Mouse (Mus musculus): Measurements from ENCODE around the gene Paqr4. TPM values are rescaled to one million over a fixed set of nuclear protein-coding genes. Genes with fewer than 3 reads are reported as not detected.

The Paqr4 gene
- total and polyA plus RNA-seq, 3 experiments: 1.0 to 2.8 (median 1.1) TPM

- no peak overlapping the region for H3K9ac ChIP-seq (ENCODE audit: insufficient read depth, low read depth)
- H3K4me1 ChIP-seq (ENCODE audit: control insufficient read depth in 1 of 2, insufficient read depth in 2 of 2): peaks cover 0 to 3% of the 10 kb centered on the region in 2 experiments; a peak in 1 of 4 replicates
- H3K27ac ChIP-seq (ENCODE audit: insufficient read depth, low read depth): no peak overlapping the region
- dilution Hi-C loops (cut with MboI; ENCODE audit: extremely low pct_ligation_motif_present, extremely low pct_unique_long_range_greater_than_20kb, low sequenced_read_pairs): no loop called here
- H3K4me2 ChIP-seq (ENCODE audit: insufficient read depth, low read depth, poor library complexity, severe bottlenecking): no peak overlapping the region
- no peak for TF ChIP-seq SMC3 (IDR thresholded peaks at IDR 0.05; ENCODE audit: low read depth, low read length)
- no peak for TF ChIP-seq RAD21 (IDR thresholded peaks at IDR 0.05; ENCODE audit: low read depth, low read length)
- no peak for TF ChIP-seq CHD2 (IDR thresholded peaks at IDR 0.05; ENCODE audit: low read length)
- no peak for TF ChIP-seq MAZ (IDR thresholded peaks at IDR 0.05; ENCODE audit: low read depth, low read length)
- TF ChIP-seq SIN3A (IDR thresholded peaks at IDR 0.05; ENCODE audit: low read length): no peak
- TF ChIP-seq ZC3H11A (IDR thresholded peaks at IDR 0.05; ENCODE audit: low read depth, low read length): no peak
- TF ChIP-seq NRF1 (IDR thresholded peaks at IDR 0.05; ENCODE audit: low read depth, low read length): no peak
- TF ChIP-seq CTCF (conservative IDR thresholded peaks at IDR 0.05 in 1 of 2, IDR thresholded peaks at IDR 0.05 in 1 of 2; ENCODE audit: low read depth in 2 of 2, low read length in 2 of 2): no peak
- TF ChIP-seq RCOR1 (conservative IDR thresholded peaks at IDR 0.05; ENCODE audit: low read depth, low read length): no peak
- TF ChIP-seq MAFK (IDR thresholded peaks at IDR 0.05; ENCODE audit: insufficient replicate concordance, low read length): no peak
- no peak for TF ChIP-seq TBP (conservative IDR thresholded peaks at IDR 0.05; ENCODE audit: low read depth, low read length)
- TF ChIP-seq EP300 (IDR thresholded peaks at IDR 0.05; ENCODE audit: low read length): no peak
- no peak for TF ChIP-seq ZKSCAN1 (IDR thresholded peaks at IDR 0.05; ENCODE audit: borderline replicate concordance, low read depth, low read length)
- no peak for TF ChIP-seq GABPA (IDR thresholded peaks at IDR 0.05; ENCODE audit: insufficient replicate concordance, low read depth, low read length)
- TF ChIP-seq CHD1 (IDR thresholded peaks at IDR 0.05; ENCODE audit: low read depth, low read length): no peak
- TF ChIP-seq MYC (IDR thresholded peaks at IDR 0.05; ENCODE audit: low read depth, low read length): no peak
- no peak for TF ChIP-seq HCFC1 (IDR thresholded peaks at IDR 0.05; ENCODE audit: low read depth, low read length)
- no peak for DNase-seq (ENCODE audit: extremely low read depth)
- in situ Hi-C loops (cut with MboI; ENCODE audit: low pct_ligation_motif_present, low pct_unique_long_range_greater_than_20kb, low sequenced_read_pairs): no loop called here
- H3K27me3 ChIP-seq (replicated peaks): no peaks in the 10 kb centered on the region
- H3K4me3 ChIP-seq (replicated peaks in 1 of 3; ENCODE audit: low read depth in 2 of 3, low read length in 2 of 3, poor library complexity in 1 of 3): no peak overlapping the region
- H3K79me2 ChIP-seq (replicated peaks; ENCODE audit: control insufficient read depth, extremely low read depth, insufficient read depth, poor library complexity, severe bottlenecking): no peaks in the 10 kb centered on the region
- peaks cover 5% of the 10 kb centered on the region for H3K9me3 ChIP-seq (replicated peaks; ENCODE audit: low read length)
- peaks cover 16 to 50% of the 10 kb centered on the region in 2 experiments for H3K36me3 ChIP-seq (replicated peaks in 1 of 2; ENCODE audit: control insufficient read depth in 1 of 2, insufficient read depth in 1 of 2, low read length in 1 of 2)
Measured at GRCm38 (mm10) chr17:23762976-23763375, 22.3 kb upstream of the Paqr4 start.

DNA sequence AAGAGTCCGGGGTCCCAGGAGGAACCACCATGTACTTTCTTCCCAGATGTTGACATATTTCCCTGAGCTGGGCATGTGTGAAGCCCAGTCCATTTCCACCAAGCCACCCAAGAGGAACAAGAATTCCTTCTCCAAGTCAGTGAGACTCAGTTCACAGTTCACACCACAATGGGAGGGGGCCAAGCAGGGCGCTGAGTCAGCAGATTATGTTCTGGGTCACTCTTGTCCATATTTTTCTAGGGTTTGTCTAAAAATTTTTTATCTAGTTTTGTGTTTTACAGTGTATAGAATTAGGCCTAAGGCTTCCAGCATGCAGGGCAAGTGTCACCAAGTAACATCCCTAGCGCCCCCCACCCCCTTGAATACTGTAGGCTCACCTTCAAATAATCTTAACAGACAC, 20.5 kb upstream of the Paqr4 start:
- no peak for DNase-seq (ENCODE audit: extremely low read depth)
- H3K27me3 ChIP-seq (replicated peaks): no peaks in the 10 kb centered on the region
- no peak overlapping the region for H3K4me2 ChIP-seq (ENCODE audit: insufficient read depth, low read depth, poor library complexity, severe bottlenecking)
- dilution Hi-C loops (cut with MboI; ENCODE audit: extremely low pct_ligation_motif_present, extremely low pct_unique_long_range_greater_than_20kb, low sequenced_read_pairs): no loop called here
- H3K9ac ChIP-seq (ENCODE audit: insufficient read depth, low read depth): no peak overlapping the region
- no peaks in the 10 kb centered on the region for H3K79me2 ChIP-seq (replicated peaks; ENCODE audit: control insufficient read depth, extremely low read depth, insufficient read depth, poor library complexity, severe bottlenecking)
- TF ChIP-seq MAFK (IDR thresholded peaks at IDR 0.05; ENCODE audit: insufficient replicate concordance, low read length): peak; percentile 92
- no peak for TF ChIP-seq KAT2A (IDR thresholded peaks at IDR 0.05; ENCODE audit: insufficient replicate concordance, low read length)
- no peak overlapping the region for H3K4me3 ChIP-seq (replicated peaks in 1 of 3; ENCODE audit: low read depth in 2 of 3, low read length in 2 of 3, poor library complexity in 1 of 3)
- H3K9me3 ChIP-seq (replicated peaks; ENCODE audit: low read length): peaks cover 5% of the 10 kb centered on the region
- peaks cover 0 to 3% of the 10 kb centered on the region in 2 experiments; a peak in 1 of 4 replicates for H3K4me1 ChIP-seq (ENCODE audit: control insufficient read depth in 1 of 2, insufficient read depth in 2 of 2)
- H3K36me3 ChIP-seq (replicated peaks in 1 of 2; ENCODE audit: control insufficient read depth in 1 of 2, insufficient read depth in 1 of 2, low read length in 1 of 2): peaks cover 31 to 65% of the 10 kb centered on the region in 2 experiments
- in situ Hi-C loops (cut with MboI; ENCODE audit: low pct_ligation_motif_present, low pct_unique_long_range_greater_than_20kb, low sequenced_read_pairs): no loop called here
- H3K27ac ChIP-seq (ENCODE audit: insufficient read depth, low read depth): no peak overlapping the region
